In genomic region chr9:85375152-85375551, GRCm38 (mm10) we compare ENCODE assay signal across 24 mouse cellular contexts. TPM values are rescaled to one million over a fixed set of nuclear protein-coding genes. Genes with fewer than 3 reads are reported as not detected.
DNase-seq lines count a peak whose midpoint lies in the region; ATAC-seq lines count a peak whose summit lies in the region.
"Had no signal": no experiment of that assay in that cellular context is flagged by ENCODE, and none has a peak within 500 bp of the region (broad histone marks: within the 10 kb centered on the region; RNA-seq: fewer than 3 reads in every experiment).

No protein-coding gene starts in this region.

- DNase-seq in heart, postnatal 36 days = no peak
- no peak for DNase-seq in urinary bladder, postnatal 14 days (ENCODE audit: low spot score)
- no peak for DNase-seq in cerebellum, postnatal 14 days
- DNase-seq: adrenal gland, adult 8-10 months; adrenal gland, postnatal 14 days; adrenal gland, postnatal 36 days; cerebellum, adult 11-12 months; cerebellum, adult 2 months; cerebellum, adult 9-10 months; cerebellum, postnatal 25 days; embryo, embryonic 11 days had no signal

- no peak overlapping the region for H3K4me2 ChIP-seq in heart, embryonic 15.5 days
- H3K4me2 ChIP-seq in forebrain, embryonic 12.5 days = no peak overlapping the region
- H3K4me2 ChIP-seq: embryonic facial prominence, embryonic 13.5 days; embryonic facial prominence, embryonic 15.5 days had no signal

- H3K9ac ChIP-seq in heart, embryonic 15.5 days = no peak overlapping the region
- H3K9ac ChIP-seq in forebrain, embryonic 12.5 days = no peak overlapping the region
- H3K9ac ChIP-seq: embryonic facial prominence, embryonic 13.5 days; embryonic facial prominence, embryonic 15.5 days had no signal

- no peaks in the 10 kb centered on the region for H3K36me3 ChIP-seq in heart, embryonic 15.5 days
- H3K36me3 ChIP-seq in forebrain, embryonic 12.5 days (replicated peaks) = no peaks in the 10 kb centered on the region
- H3K36me3 ChIP-seq: embryonic facial prominence, embryonic 13.5 days; embryonic facial prominence, embryonic 15.5 days; forebrain, embryonic 10.5 days had no signal

- 0 out of 2 replicates have a peak overlapping the region, but pooled peaks have one; percentile 45 for H3K27ac ChIP-seq in heart, embryonic 15.5 days
- H3K27ac ChIP-seq in forebrain, embryonic 12.5 days = no peak overlapping the region
- H3K27ac ChIP-seq: embryonic facial prominence, embryonic 13.5 days; embryonic facial prominence, embryonic 15.5 days; forebrain, embryonic 10.5 days had no signal

- no peaks in the 10 kb centered on the region for H3K9me3 ChIP-seq in heart, embryonic 15.5 days (replicated peaks)
- H3K9me3 ChIP-seq in forebrain, embryonic 12.5 days = no peaks in the 10 kb centered on the region
- H3K9me3 ChIP-seq: embryonic facial prominence, embryonic 13.5 days; embryonic facial prominence, embryonic 15.5 days; forebrain, embryonic 10.5 days had no signal

- H3K4me1 ChIP-seq in heart, embryonic 15.5 days (replicated peaks) = peaks cover 3% of the 10 kb centered on the region; the same call in 1 of the 2 replicates
- no peaks in the 10 kb centered on the region for H3K4me1 ChIP-seq in forebrain, embryonic 12.5 days
- H3K4me1 ChIP-seq: embryonic facial prominence, embryonic 15.5 days; forebrain, embryonic 10.5 days had no signal

- ATAC-seq in heart, embryonic 15.5 days (replicated peaks; ENCODE audit: insufficient number of reproducible peaks, insufficient read depth, low FRiP score, low read depth) = no peak
- peak; percentile 56 for ATAC-seq in common myeloid progenitor, adult 5-6 weeks (replicated peaks; ENCODE audit: low read depth, poor library complexity, severe bottlenecking)
- peak; percentile 86 for ATAC-seq in megakaryocyte, adult 5-6 weeks (ENCODE audit: poor library complexity, severe bottlenecking)
- peak; percentile 59 for ATAC-seq in monocyte, adult 5-6 weeks (replicated peaks; ENCODE audit: insufficient number of reproducible peaks, low FRiP score, low TSS enrichment, poor library complexity, severe bottlenecking)
- no peak for ATAC-seq in forebrain, embryonic 12.5 days (ENCODE audit: low FRiP score)
- ATAC-seq: activated CD4-positive, CD25-positive, alpha-beta regulatory T cell, adult 4 months; forebrain, embryonic 14.5 days; forebrain, embryonic 16.5 days; Patski had no signal

- H3K27me3 ChIP-seq in heart, embryonic 15.5 days = no peaks in the 10 kb centered on the region
- H3K27me3 ChIP-seq in forebrain, embryonic 12.5 days = no peaks in the 10 kb centered on the region
- H3K27me3 ChIP-seq: embryonic facial prominence, embryonic 13.5 days; embryonic facial prominence, embryonic 15.5 days; Patski had no signal

- intact Hi-C loops in heart, postnatal 36 days (cut with DNase I) = no loop called here

- no peak overlapping the region for H3K4me3 ChIP-seq in heart, embryonic 15.5 days
- H3K4me3 ChIP-seq in forebrain, embryonic 12.5 days (replicated peaks) = no peak overlapping the region
- H3K4me3 ChIP-seq: embryonic facial prominence, embryonic 13.5 days; embryonic facial prominence, embryonic 15.5 days; erythroblast, embryonic 14.5 days; forebrain, embryonic 10.5 days had no signal

- WGBS in heart, embryonic 15.5 days = 78% methylated on average over 4 of the region's 4 CpGs
- WGBS in forebrain, embryonic 12.5 days = 91% methylated on average over 4 of the region's 4 CpGs

RNA-seq across cellular contexts. Expression of gene Tent5a, which starts 48.0 kb away (rescaled TPM):
- polyA plus RNA-seq in heart, embryonic 15.5 days (2015; fragmentation: Nextera tagmentation; extraction: Ambion mirVana) = 11.6 and 12.4 TPM in 2 replicates
- 10 to 100 TPM in 1 of 2 experiments, 1 to 10 TPM in 1; 7.7 to 13.9 TPM for total RNA-seq in heart, postnatal 36 days (2021)
- 23.4 and 32.7 TPM in 2 replicates for total RNA-seq in common myeloid progenitor, adult 5-6 weeks (2017)
- total RNA-seq in megakaryocyte, adult 5-6 weeks (2015) = 89.0 and 96.3 TPM in 2 replicates
- total RNA-seq in megakaryocyte, adult 5-6 weeks (2017) = 68.9 and 70.0 TPM in 2 replicates
- 62.1 to 71.7 TPM (median 68.4 TPM) in 3 replicates for total RNA-seq in monocyte, adult 5-6 weeks (2017)
- 3.8 and 4.6 TPM in 2 replicates for polyA plus RNA-seq in forebrain, embryonic 12.5 days (2016; fragmentation: Nextera tagmentation; extraction: Ambion mirVana)

Comparison
In these comparisons a context has a peak if more than half of its experiments do, and no peak if none do; other contexts are left out.
1. ATAC-seq: peak in common myeloid progenitor, adult 5-6 weeks (single experiment), megakaryocyte, adult 5-6 weeks (single experiment) and monocyte, adult 5-6 weeks (single experiment); none in heart, embryonic 15.5 days (single experiment) and forebrain, embryonic 12.5 days (single experiment).